Mouse (Mus musculus) lung, embryonic 15.5 days (tissue): ENCODE results near the gene Zbp1. TPM values are rescaled to one million over a fixed set of nuclear protein-coding genes. Genes with fewer than 3 reads are reported as not detected.

Source experiments
- ATAC-seq: fragments of 200-750 bp; cut with Nextera tagmentation; 2 replicates; pipeline ENCODE4 v1.8.0; 2017; ENCODE audit warnings: moderate number of reproducible peaks, borderline replicate concordance; ENCODE audit not compliant: low FRiP score, low TSS enrichment; ENCODE audit errors: extremely low read depth
- H3K27ac ChIP-seq: fragments of 300-500 bp; sonication (generic); 2 replicates; pipeline ENCODE4 v1.5.1; 2015; ENCODE audit warnings: moderate library complexity, mild to moderate bottlenecking, inconsistent platforms
- H3K27me3 ChIP-seq: fragments of 300-500 bp; sonication (generic); 2 replicates; pipeline ENCODE4 v1.6.1; 2015; ENCODE audit warnings: inconsistent platforms
- H3K36me3 ChIP-seq: fragments of 300-500 bp; sonication (generic); 2 replicates; pipeline ENCODE4 v1.6.1; 2015; ENCODE audit warnings: inconsistent platforms
- H3K4me1 ChIP-seq: fragments of 300-500 bp; sonication (generic); 2 replicates; pipeline ENCODE4 v1.6.1; 2015; ENCODE audit warnings: inconsistent platforms
- H3K4me2 ChIP-seq: fragments of 300-500 bp; sonication (generic); 2 replicates; pipeline ENCODE4 v1.6.1; 2015; ENCODE audit warnings: inconsistent platforms, mild to moderate bottlenecking, moderate library complexity
- H3K4me3 ChIP-seq: fragments of 300-500 bp; sonication (generic); 2 replicates; pipeline ENCODE4 v1.5.1; 2015; ENCODE audit warnings: mild to moderate bottlenecking, inconsistent platforms
- H3K9ac ChIP-seq: fragments of 300-500 bp; sonication (generic); 2 replicates; pipeline ENCODE4 v1.6.1; 2015; ENCODE audit warnings: inconsistent platforms
- H3K9me3 ChIP-seq: fragments of 300-500 bp; sonication (generic); 2 replicates; pipeline ENCODE4 v1.6.1; 2016; ENCODE audit warnings: inconsistent platforms
- WGBS: fragments of 180-500 bp; shearing (Covaris S2); methylation state at CpG from one replicate; pipeline ENCODE4 v1.1.7; 2015; 5-methylcytosine and 5-hydroxymethylcytosine counted together
- polyA plus RNA-seq: library from polyadenylated mRNA; unstranded; fragments of >200 nt; fragmentation: Nextera tagmentation; extraction: Ambion mirVana; gene quantifications from 2 replicates; pipeline ENCODE4 v1.2.1, GENCODE M21; 2015

The Zbp1 gene
- polyA plus RNA-seq, 1 experiment from 2014 or later = 0.95 TPM

DNA sequence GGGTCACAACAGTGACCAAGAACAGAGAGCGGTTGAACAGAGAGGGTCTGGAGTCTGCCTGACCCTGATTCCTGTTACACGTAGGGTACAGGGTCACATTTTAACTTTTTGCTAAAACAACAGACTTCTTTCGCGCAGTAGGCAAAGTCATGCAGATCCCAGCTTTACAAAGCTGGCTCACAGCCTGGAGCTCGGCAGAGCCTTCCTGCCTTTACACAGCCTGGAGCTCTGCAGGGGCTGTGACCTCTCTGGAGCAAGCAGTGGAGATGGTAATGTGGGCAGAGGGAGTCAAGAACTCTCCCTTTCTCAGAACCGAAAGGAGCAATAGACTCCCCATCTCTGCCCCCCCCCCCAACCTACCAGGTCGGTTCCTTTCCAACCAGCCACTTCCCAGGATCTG lies 6.1 kb upstream of the Zbp1 start:
- no peak for ATAC-seq
- H3K27ac ChIP-seq = peak overlapping the region; percentile 26
- WGBS = 48% methylated on average over 7 of the region's 7 CpGs

GRCm38 (mm10) chr2:173224097-173224496 lies 5.4 kb upstream of the Zbp1 start:
- Histone ChIP-seq H3K27ac (no peak overlapping the region), H3K9me3 (no peaks in the 10 kb centered on the region), H3K4me1 (peaks cover 18% of the 10 kb centered on the region), H3K4me2 (no peak overlapping the region), H3K27me3 (no peaks in the 10 kb centered on the region), H3K36me3 (peaks cover 19% of the 10 kb centered on the region; the same call in 1 of the 2 replicates), H3K4me3 (no peak overlapping the region), H3K9ac (no peak overlapping the region)
- 53% methylated on average over 3 of the region's 3 CpGs for WGBS
- no peak for ATAC-seq

More for the DNA sequence above, 6.1 kb upstream of the Zbp1 start:
- H3K27me3 ChIP-seq = no peaks in the 10 kb centered on the region
- H3K4me1 ChIP-seq = peaks cover 21% of the 10 kb centered on the region
- no peak overlapping the region for H3K4me2 ChIP-seq
- H3K9ac ChIP-seq = no peak overlapping the region
- no peaks in the 10 kb centered on the region for H3K9me3 ChIP-seq
- H3K36me3 ChIP-seq = peaks cover 20% of the 10 kb centered on the region; the same call in 1 of the 2 replicates
- no peak overlapping the region for H3K4me3 ChIP-seq

DNA sequence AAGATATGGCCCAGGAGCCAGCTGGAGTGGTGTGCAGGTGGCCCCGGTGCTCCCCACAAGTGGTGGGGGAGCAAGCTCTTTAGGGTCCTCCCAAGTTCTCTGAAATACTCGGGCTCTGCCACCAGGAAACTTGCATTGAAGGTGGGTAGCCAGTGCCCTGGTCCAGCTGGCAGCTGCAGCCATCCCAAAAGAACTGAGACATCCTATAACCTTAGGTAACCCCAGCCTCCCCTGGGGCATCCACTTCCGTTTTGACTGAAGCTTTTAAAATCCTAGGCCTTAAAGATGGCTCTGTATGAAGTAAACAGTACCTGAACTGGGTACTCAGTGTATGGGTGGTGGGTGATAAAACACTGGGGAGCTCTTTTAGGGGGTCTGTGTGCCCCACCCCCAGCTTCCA lies 4.8 kb upstream of the Zbp1 start:
- H3K9ac ChIP-seq = no peak overlapping the region
- 67% methylated on average over 3 of the region's 3 CpGs for WGBS
- H3K27ac ChIP-seq = no peak overlapping the region

GRCm38 (mm10) chr2:173220754-173221153 lies 2.0 kb upstream of the Zbp1 start:
- 84% methylated on average over 9 of the region's 9 CpGs for WGBS
- no peak overlapping the region for H3K4me2 ChIP-seq
- peaks cover 9% of the 10 kb centered on the region; the same call in 1 of the 2 replicates for H3K4me1 ChIP-seq
- no peak overlapping the region for H3K9ac ChIP-seq
- no peaks in the 10 kb centered on the region for H3K9me3 ChIP-seq
- ATAC-seq = no peak
- H3K4me3 ChIP-seq = no peak overlapping the region
- no peaks in the 10 kb centered on the region for H3K27me3 ChIP-seq
- H3K36me3 ChIP-seq = peaks cover 3% of the 10 kb centered on the region; the same call in 1 of the 2 replicates
- H3K27ac ChIP-seq = no peak overlapping the region

More for the DNA sequence above, 4.8 kb upstream of the Zbp1 start:
- Histone ChIP-seq H3K27me3 (no peaks in the 10 kb centered on the region), H3K36me3 (peaks cover 14% of the 10 kb centered on the region; the same call in 1 of the 2 replicates), H3K4me3 (no peak overlapping the region), H3K4me1 (peaks cover 17% of the 10 kb centered on the region), H3K9me3 (no peaks in the 10 kb centered on the region), H3K4me2 (no peak overlapping the region)
- ATAC-seq = no peak

DNA sequence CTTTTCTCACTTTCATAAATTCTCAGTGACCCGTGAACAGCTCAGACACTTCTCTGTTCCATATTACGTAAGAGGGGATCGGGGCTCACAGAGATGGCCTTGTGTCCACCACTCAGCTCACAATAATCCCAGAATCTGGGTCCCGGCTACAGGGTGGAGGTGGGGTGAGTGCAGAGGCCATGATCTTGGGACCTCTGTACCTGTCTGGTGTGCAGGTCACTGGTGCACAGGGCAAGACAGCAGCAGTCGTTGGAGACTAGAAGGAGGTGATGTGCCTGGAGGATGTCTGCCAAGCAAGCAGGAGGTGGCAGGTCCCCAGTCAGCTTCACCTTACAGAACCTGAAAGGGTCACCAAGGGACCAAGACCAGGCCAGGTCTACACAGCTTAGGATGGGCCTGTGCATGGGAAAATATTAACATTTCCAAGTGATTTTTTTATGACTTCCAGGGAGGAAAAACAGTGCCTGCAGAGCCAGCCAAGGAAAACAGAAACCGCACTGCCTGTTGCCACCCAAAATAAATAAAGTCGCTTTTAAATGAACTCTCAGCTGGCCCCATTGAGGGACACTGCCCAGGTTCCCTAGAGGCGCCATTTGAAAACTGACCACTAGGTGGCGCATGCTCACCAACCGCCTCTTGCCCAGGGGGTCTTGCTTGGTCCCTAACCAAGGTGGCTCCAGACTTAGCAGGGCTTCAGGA lies 682 bp upstream of the Zbp1 start:
- ATAC-seq = no peak
- Histone ChIP-seq H3K9me3 (no peaks in the 10 kb centered on the region), H3K4me1 (no peaks in the 10 kb centered on the region), H3K36me3 (no peaks in the 10 kb centered on the region), H3K4me2 (no peak overlapping the region), H3K9ac (no peak overlapping the region), H3K27me3 (no peaks in the 10 kb centered on the region), H3K27ac (no peak overlapping the region), H3K4me3 (no peak overlapping the region)
- WGBS = 35% methylated on average over 10 of the region's 10 CpGs

- 87% methylated on average over 5 of the region's 5 CpGs for WGBS
- Histone ChIP-seq H3K36me3 (no peaks in the 10 kb centered on the region), H3K9me3 (no peaks in the 10 kb centered on the region), H3K27me3 (no peaks in the 10 kb centered on the region), H3K4me3 (no peak overlapping the region), H3K9ac (no peak overlapping the region), H3K4me2 (no peak overlapping the region), H3K4me1 (no peaks in the 10 kb centered on the region), H3K27ac (no peak overlapping the region)
- ATAC-seq = no peak
Measured at GRCm38 (mm10) chr2:173217763-173218258, 912 bp downstream of the Zbp1 start.

GRCm38 (mm10) chr2:173217246-173217645 lies 1.5 kb downstream of the Zbp1 start:
- no peak overlapping the region for H3K4me3 ChIP-seq
- H3K27ac ChIP-seq = no peak overlapping the region
- no peak overlapping the region for H3K9ac ChIP-seq
- ATAC-seq = no peak
- WGBS = 62% methylated on average over 3 of the region's 3 CpGs
- no peak overlapping the region for H3K4me2 ChIP-seq
- 0 out of 2 replicates have a peak, but pooled peaks cover 1% of the 10 kb centered on the region for H3K27me3 ChIP-seq
- H3K9me3 ChIP-seq = no peaks in the 10 kb centered on the region
- no peaks in the 10 kb centered on the region for H3K36me3 ChIP-seq
- no peaks in the 10 kb centered on the region for H3K4me1 ChIP-seq

DNA sequence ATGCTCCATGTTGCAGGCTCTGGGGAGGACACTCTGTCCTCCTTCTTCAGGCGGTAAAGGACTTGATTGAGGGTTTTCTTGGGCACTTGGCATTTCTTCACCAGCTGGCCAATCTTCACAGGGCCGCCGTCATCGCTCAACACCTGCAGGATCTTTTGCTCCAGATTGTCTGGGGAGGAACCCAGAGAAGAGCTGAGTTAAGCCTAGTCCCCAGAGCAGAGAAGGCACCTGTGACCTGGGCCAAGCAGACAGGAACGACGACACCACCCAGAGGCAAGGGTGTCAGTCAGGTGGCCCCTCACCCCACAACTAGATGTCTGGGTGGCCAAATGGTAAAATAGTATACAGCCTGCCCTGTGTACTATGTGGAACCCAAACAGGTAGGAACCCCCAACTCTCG lies 1.9 kb downstream of the Zbp1 start:
- H3K9me3 ChIP-seq = no peaks in the 10 kb centered on the region
- WGBS = 75% methylated on average over 7 of the region's 7 CpGs
- no peak for ATAC-seq
- H3K36me3 ChIP-seq = no peaks in the 10 kb centered on the region
- H3K4me2 ChIP-seq = no peak overlapping the region
- no peak overlapping the region for H3K27ac ChIP-seq
- no peaks in the 10 kb centered on the region for H3K4me1 ChIP-seq
- H3K27me3 ChIP-seq = 0 out of 2 replicates have a peak, but pooled peaks cover 5% of the 10 kb centered on the region
- no peak overlapping the region for H3K4me3 ChIP-seq
- H3K9ac ChIP-seq = no peak overlapping the region

GRCm38 (mm10) chr2:173212227-173212626 lies 6.5 kb downstream of the Zbp1 start:
- no peak overlapping the region for H3K4me3 ChIP-seq
- H3K9me3 ChIP-seq = no peaks in the 10 kb centered on the region

DNA sequence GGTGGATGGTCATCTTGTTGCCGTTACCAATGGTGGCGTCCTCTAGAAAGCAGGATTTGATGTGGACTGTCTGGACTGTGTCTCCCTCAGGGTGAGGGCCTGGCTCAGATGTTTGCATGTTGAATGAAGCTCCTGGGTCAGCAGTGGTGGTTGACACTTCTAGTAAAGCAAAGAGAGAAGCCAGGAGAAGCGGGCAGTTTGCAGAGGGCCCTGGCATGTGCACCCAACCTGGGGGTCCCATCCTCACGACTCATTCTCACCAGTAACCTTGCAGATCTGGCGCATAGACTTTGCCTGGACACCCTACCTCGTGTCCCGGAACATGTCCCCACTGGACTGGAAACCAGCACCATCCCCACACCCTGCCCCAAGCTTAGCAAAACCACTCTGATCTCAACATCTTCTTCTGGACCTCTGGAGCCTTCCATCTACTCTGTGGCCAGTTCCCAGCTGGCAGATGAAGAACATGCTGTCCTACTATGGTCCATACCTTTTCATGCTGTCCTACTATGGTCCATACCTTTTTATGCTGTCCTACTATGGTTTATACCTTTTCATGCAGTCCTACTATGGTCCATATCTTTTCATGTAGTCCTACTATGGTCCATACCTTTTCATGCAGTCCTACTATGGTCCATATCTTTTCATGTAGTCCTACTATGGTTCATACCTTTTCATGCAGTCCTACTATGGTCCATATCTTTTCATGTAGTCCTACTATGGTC lies 9.5 kb downstream of the Zbp1 start:
- no peaks in the 10 kb centered on the region for H3K9me3 ChIP-seq
- H3K27me3 ChIP-seq = 0 out of 2 replicates have a peak, but pooled peaks cover 6% of the 10 kb centered on the region
- no peak overlapping the region for H3K9ac ChIP-seq
- H3K4me2 ChIP-seq = no peak overlapping the region
- H3K4me1 ChIP-seq = no peaks in the 10 kb centered on the region
- 88% methylated on average over 7 of the region's 7 CpGs for WGBS
- H3K27ac ChIP-seq = no peak overlapping the region
- H3K4me3 ChIP-seq = no peak overlapping the region
- ATAC-seq = no peak
- no peaks in the 10 kb centered on the region for H3K36me3 ChIP-seq

More at GRCm38 (mm10) chr2:173212227-173212626, 6.5 kb downstream of the Zbp1 start:
- Histone ChIP-seq H3K27ac (no peak overlapping the region), H3K27me3 (0 out of 2 replicates have a peak, but pooled peaks cover 6% of the 10 kb centered on the region), H3K9ac (no peak overlapping the region), H3K4me1 (no peaks in the 10 kb centered on the region), H3K4me2 (no peak overlapping the region), H3K36me3 (no peaks in the 10 kb centered on the region)
- ATAC-seq = no peak
- WGBS = 62% methylated on average over 4 of the region's 4 CpGs

DNA sequence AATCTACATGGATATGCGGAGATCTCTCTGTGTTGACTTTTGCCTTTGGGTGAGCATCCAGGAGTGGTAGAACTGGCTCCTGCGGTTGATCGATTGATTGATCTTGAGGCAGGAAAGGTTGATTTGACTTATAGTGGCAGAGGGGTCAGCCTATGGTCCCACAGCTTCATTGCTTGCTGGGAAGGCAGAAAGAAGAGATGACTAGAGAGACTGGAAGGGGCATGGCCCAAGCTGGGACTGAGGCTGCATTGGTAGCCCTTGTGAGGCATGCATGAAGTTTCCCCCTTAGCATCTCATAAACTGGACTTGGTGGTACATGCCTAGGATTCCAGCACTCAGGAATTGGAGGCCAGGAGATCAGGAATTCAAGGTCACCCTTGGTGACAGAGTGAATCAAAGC lies 11.7 kb downstream of the Zbp1 start:
- ATAC-seq = no peak
- H3K4me3 ChIP-seq = no peak overlapping the region
- no peaks in the 10 kb centered on the region for H3K4me1 ChIP-seq
- H3K27ac ChIP-seq = no peak overlapping the region
- 0 out of 2 replicates have a peak, but pooled peaks cover 3% of the 10 kb centered on the region for H3K27me3 ChIP-seq
- H3K36me3 ChIP-seq = no peaks in the 10 kb centered on the region
- H3K4me2 ChIP-seq = no peak overlapping the region
- no peak overlapping the region for H3K9ac ChIP-seq
- 91% methylated on average over 3 of the region's 3 CpGs for WGBS
- no peaks in the 10 kb centered on the region for H3K9me3 ChIP-seq

GRCm38 (mm10) chr2:173205563-173206099 lies 13.1 kb downstream of the Zbp1 start:
- Histone ChIP-seq H3K9ac (no peak overlapping the region), H3K4me3 (no peak overlapping the region), H3K27me3 (no peaks in the 10 kb centered on the region), H3K4me2 (no peak overlapping the region), H3K9me3 (no peaks in the 10 kb centered on the region), H3K4me1 (no peaks in the 10 kb centered on the region), H3K36me3 (no peaks in the 10 kb centered on the region), H3K27ac (no peak overlapping the region)
- 92% methylated on average over 14 of the region's 14 CpGs for WGBS
- ATAC-seq = no peak
